Mouse (Mus musculus): ENCODE data around the gene Sertad3. TPM values are rescaled to one million over a fixed set of nuclear protein-coding genes. Genes with fewer than 3 reads are reported as not detected.

The Sertad3 gene
- polyA plus RNA-seq, 1 experiment from 2014 or later: 25.2 TPM

DNA sequence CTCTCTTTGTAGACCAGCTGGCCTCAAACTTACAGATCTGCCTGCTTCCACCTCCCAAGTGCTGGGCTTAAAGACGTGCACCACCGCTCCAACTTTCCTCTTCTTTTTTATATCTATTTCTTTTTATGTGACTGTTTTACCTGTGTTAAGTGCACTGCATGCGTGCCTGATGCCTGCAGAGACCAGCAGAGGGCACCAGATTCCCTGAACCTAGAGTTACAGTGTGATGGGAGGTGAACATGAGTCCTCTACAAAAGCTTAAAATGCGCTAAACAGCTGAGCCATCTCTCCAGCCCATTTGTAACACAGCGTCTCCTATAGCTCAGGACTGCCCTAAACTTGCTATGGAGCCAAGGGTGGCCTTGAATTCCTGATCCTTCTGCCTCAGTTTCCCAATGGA, 36.0 kb upstream of the Sertad3 start:
- Histone ChIP-seq H3K4me2 (replicated peaks; ENCODE audit: low read depth) (no peak overlapping the region), H3K4me3 (ENCODE audit: low read depth, low read length) (no peak overlapping the region), H3K9me3 (ENCODE audit: control insufficient read depth, low read length) (no peaks in the 10 kb centered on the region), H3K9ac (ENCODE audit: low read length) (no peak overlapping the region), H3K27ac (replicated peaks) (no peak overlapping the region), H3K4me1 (replicated peaks; ENCODE audit: control insufficient read depth, insufficient read depth) (no peaks in the 10 kb centered on the region), H3K36me3 (ENCODE audit: control insufficient read depth, insufficient read depth, low read length) (no peaks in the 10 kb centered on the region), H3K27me3 (ENCODE audit: control insufficient read depth, insufficient read depth, low read length) (no peaks in the 10 kb centered on the region)
- WGBS: 57% methylated on average over 5 of the region's 5 CpGs
- ATAC-seq (ENCODE audit: low FRiP score, low TSS enrichment): no peak
- peak; percentile 71 for TF ChIP-seq CTCF (IDR thresholded peaks at IDR 0.05; ENCODE audit: low read depth)
- TF ChIP-seq EP300 (optimal IDR thresholded peaks at IDR 0.05): no peak
- peak; percentile 35 for DNase-seq (ENCODE audit: low spot score)

DNA sequence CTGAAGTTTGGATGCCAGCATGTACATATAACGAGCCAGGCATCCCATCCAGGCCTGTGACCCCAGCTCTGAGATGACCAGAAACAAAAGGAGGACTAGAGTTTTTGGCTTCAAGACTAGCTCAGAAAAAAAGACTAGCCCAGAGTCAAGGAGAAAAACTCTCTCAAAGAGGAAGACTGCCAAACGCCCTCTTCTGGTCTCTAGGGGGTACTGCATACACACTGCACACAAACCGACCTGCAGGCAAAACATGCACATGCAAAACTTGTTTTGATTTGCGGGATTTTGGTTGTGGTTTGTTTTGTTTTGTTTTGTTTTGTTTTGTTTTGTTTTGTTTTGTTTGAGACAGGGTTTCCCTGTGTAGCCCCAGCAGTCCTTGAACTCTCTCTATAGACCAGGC, 33.6 kb upstream of the Sertad3 start:
- Histone ChIP-seq H3K27ac (replicated peaks) (no peak overlapping the region), H3K9ac (ENCODE audit: low read length) (no peak overlapping the region), H3K36me3 (ENCODE audit: control insufficient read depth, insufficient read depth, low read length) (no peaks in the 10 kb centered on the region), H3K4me1 (replicated peaks; ENCODE audit: control insufficient read depth, insufficient read depth) (no peaks in the 10 kb centered on the region), H3K4me3 (ENCODE audit: low read depth, low read length) (no peak overlapping the region), H3K4me2 (replicated peaks; ENCODE audit: low read depth) (no peak overlapping the region), H3K9me3 (ENCODE audit: control insufficient read depth, low read length) (no peaks in the 10 kb centered on the region), H3K27me3 (ENCODE audit: control insufficient read depth, insufficient read depth, low read length) (no peaks in the 10 kb centered on the region)
- TF ChIP-seq EP300 (optimal IDR thresholded peaks at IDR 0.05): no peak
- peak; percentile 46 for TF ChIP-seq CTCF (IDR thresholded peaks at IDR 0.05; ENCODE audit: low read depth)
- ATAC-seq (ENCODE audit: low FRiP score, low TSS enrichment): no peak
- WGBS: 78% methylated on average over 4 of the region's 4 CpGs
- no peak for DNase-seq (ENCODE audit: low spot score)

DNA sequence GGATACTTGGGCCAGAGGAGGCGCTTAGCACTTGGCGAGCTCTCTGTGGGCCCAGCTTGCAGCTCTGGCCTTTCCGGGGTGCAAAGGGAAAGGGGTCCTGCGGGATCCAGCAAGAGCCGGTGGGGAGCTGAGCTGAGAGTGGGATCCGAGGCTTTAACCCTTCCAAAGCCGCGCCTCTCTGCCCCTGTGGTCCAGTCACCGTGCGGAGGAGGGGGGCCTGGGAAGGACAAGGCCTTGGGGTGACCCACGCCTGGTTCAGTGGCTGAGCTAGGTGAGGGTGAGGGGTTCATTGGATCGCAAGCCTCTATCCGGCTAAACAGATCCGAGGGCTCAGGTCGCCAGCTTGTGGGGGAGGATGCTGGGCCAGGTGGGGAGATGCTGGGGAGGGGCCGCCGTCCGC, 27.5 kb upstream of the Sertad3 start:
- Histone ChIP-seq H3K27ac (replicated peaks) (no peak overlapping the region), H3K9ac (ENCODE audit: low read length) (peak overlapping the region; percentile 65), H3K9me3 (ENCODE audit: control insufficient read depth, low read length) (no peaks in the 10 kb centered on the region), H3K27me3 (ENCODE audit: control insufficient read depth, insufficient read depth, low read length) (no peaks in the 10 kb centered on the region), H3K4me2 (replicated peaks; ENCODE audit: low read depth) (peak overlapping the region; percentile 86), H3K36me3 (ENCODE audit: control insufficient read depth, insufficient read depth, low read length) (no peaks in the 10 kb centered on the region), H3K4me1 (replicated peaks; ENCODE audit: control insufficient read depth, insufficient read depth) (peaks cover 3% of the 10 kb centered on the region; the same call in 1 of the 2 replicates), H3K4me3 (ENCODE audit: low read depth, low read length) (peak overlapping the region; percentile 40)
- ATAC-seq (ENCODE audit: low FRiP score, low TSS enrichment) (no peak), DNase-seq (ENCODE audit: low spot score) (no peak)
- 12% methylated on average over 16 of the region's 18 CpGs for WGBS
- no peak for TF ChIP-seq CTCF (IDR thresholded peaks at IDR 0.05; ENCODE audit: low read depth)
- no peak for TF ChIP-seq EP300 (optimal IDR thresholded peaks at IDR 0.05)

DNA sequence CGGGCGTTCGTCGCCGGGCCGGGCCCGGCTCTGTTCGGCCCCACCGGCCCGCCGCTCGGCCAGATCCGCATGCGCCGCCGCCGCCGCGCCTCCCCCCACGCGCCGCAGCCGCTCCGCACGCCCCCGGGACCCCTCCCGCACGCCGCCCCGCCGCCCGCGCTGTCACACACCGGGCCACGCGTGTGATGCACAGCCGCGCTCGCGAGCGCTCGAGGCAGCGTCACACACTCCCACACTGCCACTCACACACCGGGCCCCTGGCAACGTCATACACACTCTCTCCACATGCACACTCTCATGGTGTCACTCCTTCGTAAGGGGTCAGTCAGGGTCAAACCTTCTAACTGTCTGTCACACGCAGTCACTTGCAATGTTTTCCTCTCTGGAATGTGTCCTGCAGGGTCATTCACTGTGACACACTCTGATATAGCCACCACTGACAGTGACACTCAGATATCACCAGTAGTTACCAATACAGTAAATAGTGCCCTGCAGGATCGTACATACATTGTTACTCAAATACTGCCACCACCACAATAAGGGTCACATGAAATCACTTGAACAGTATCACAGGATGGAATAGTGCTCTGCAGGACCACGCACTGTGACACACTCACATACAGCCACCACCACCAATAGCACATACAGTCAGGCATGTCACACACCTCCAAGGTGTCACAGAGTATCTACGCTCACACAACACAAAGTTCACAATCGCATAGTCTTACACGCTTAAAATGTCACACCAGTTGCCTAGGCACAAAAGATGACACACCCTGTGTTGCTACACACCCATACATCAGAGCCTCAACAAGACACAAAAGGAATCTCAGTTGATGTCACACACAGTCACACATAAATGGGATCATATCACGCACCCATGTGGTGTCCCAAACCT, 26.8 kb upstream of the Sertad3 start:
- H3K9ac ChIP-seq (ENCODE audit: low read length): peak overlapping the region; percentile 65
- ATAC-seq (ENCODE audit: low FRiP score, low TSS enrichment): peak; percentile 12; the same call in 1 of the 2 replicates
- H3K4me3 ChIP-seq (ENCODE audit: low read depth, low read length): peak overlapping the region; percentile 40
- peak overlapping the region; percentile 86 for H3K4me2 ChIP-seq (replicated peaks; ENCODE audit: low read depth)
- no peak overlapping the region for H3K27ac ChIP-seq (replicated peaks)
- peak; percentile 51 for DNase-seq (ENCODE audit: low spot score)
- H3K36me3 ChIP-seq (ENCODE audit: control insufficient read depth, insufficient read depth, low read length): no peaks in the 10 kb centered on the region
- H3K9me3 ChIP-seq (ENCODE audit: control insufficient read depth, low read length): no peaks in the 10 kb centered on the region
- H3K4me1 ChIP-seq (replicated peaks; ENCODE audit: control insufficient read depth, insufficient read depth): peaks cover 3% of the 10 kb centered on the region; the same call in 1 of the 2 replicates
- no peak for TF ChIP-seq CTCF (IDR thresholded peaks at IDR 0.05; ENCODE audit: low read depth)
- no peak for TF ChIP-seq EP300 (optimal IDR thresholded peaks at IDR 0.05)
- WGBS: 15% methylated on average over 19 of the region's 53 CpGs
- no peaks in the 10 kb centered on the region for H3K27me3 ChIP-seq (ENCODE audit: control insufficient read depth, insufficient read depth, low read length)

DNA sequence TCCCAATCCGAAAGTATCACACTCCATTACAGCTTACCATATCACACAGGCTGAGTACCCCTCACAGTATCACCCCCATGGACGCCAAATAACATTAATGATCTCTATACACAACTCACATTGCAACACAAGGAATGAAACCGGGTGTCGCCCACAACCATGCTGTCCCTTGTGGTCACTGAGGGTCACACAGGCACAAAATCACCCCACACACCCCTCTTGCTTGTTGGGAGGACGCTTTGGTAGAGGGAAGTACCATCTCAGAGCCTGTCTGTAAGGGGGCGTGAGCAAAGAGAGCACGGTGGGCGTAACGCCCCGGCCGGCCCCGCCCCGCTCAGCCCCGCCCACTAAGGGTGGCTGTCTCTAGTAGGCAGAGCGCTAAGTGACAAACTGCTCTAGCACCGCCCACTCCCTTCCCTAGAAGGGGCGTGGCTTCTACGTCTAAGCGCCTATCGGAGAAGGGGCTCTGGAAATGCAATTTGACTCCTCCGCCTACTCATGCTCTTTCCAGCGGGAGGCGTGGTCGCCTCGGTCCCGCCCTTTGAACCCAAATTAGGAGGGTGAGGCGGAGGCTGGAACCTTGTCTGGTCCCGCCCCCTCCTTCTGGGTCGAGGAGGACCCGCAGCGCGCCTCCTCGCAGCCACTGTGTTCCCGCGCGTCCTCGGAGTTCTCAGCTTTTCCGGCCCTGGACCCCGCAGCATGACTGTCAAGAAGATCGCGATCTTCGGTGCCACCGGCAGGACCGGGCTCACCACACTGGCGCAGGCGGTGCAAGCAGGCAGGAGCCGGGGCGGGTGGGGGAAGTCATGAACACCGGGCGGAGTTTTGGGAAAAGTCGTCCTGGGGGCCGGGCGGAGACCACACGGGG, 25.9 kb upstream of the Sertad3 start, which contains the start of the genes Sptbn4 and Blvrb:
TSS of gene Sptbn4 (minus strand) at position 268 of the 868 bp plus-strand sequence.
TSS of gene Blvrb (plus strand) at position 560 of the 868 bp plus-strand sequence.
- H3K27me3 ChIP-seq (ENCODE audit: control insufficient read depth, insufficient read depth, low read length): no peaks in the 10 kb centered on the region
- no peaks in the 10 kb centered on the region for H3K9me3 ChIP-seq (ENCODE audit: control insufficient read depth, low read length)
- peak; percentile 94 for ATAC-seq (ENCODE audit: low FRiP score, low TSS enrichment)
- peaks cover 3% of the 10 kb centered on the region; the same call in 1 of the 2 replicates for H3K4me1 ChIP-seq (replicated peaks; ENCODE audit: control insufficient read depth, insufficient read depth)
- under 1% methylated on average over 54 of the region's 54 CpGs for WGBS
- H3K27ac ChIP-seq (replicated peaks): peak within 1 kb of the TSS; percentile 81
- peak within 1 kb of the TSS; percentile 65 for H3K4me3 ChIP-seq (ENCODE audit: low read depth, low read length)
- DNase-seq (ENCODE audit: low spot score): peak; percentile 99
- peak within 1 kb of the TSS; percentile 71 for H3K9ac ChIP-seq (ENCODE audit: low read length)
- no peaks in the 10 kb centered on the region for H3K36me3 ChIP-seq (ENCODE audit: control insufficient read depth, insufficient read depth, low read length)
- TF ChIP-seq EP300 (optimal IDR thresholded peaks at IDR 0.05) (no peak), CTCF (IDR thresholded peaks at IDR 0.05; ENCODE audit: low read depth) (peak; percentile 55)
- H3K4me2 ChIP-seq (replicated peaks; ENCODE audit: low read depth): peak within 1 kb of the TSS; percentile 95
